Mouse (Mus musculus): ENCODE measurements around the gene Olfr492. TPM values are rescaled to one million over a fixed set of nuclear protein-coding genes. Genes with fewer than 3 reads are reported as not detected.

The Olfr492 gene
- polyA plus RNA-seq (2012; rRNA removed), result not detected in 2 replicates

- TF ChIP-seq POLR2A (IDR thresholded peaks at IDR 0.05; ENCODE audit: low read depth, low read length) (no peak), CTCF (conservative IDR thresholded peaks at IDR 0.05; ENCODE audit: insufficient read depth, insufficient read length, low read depth, low read length) (no peak)
- H3K36me3 ChIP-seq (ENCODE audit: control insufficient read depth, insufficient read depth, low read length), result no peaks in the 10 kb centered on the region
- H3K4me3 ChIP-seq (ENCODE audit: insufficient read depth, low read depth, low read length), result no peak within 1 kb of the TSS
- no peak within 1 kb of the TSS for H3K27ac ChIP-seq (ENCODE audit: insufficient read depth, low read depth, low read length)
- no peak for DNase-seq
- no peaks in the 10 kb centered on the region for H3K27me3 ChIP-seq (replicated peaks; ENCODE audit: control insufficient read depth, insufficient read depth, low read length)
- no peaks in the 10 kb centered on the region for H3K4me1 ChIP-seq (ENCODE audit: control insufficient read depth, insufficient read depth, low read length)
- 82% methylated on average over 2 of the region's 2 CpGs for WGBS
These were observed at the start of gene Olfr492 for GRCm38 (mm10) chr7:108323574-108323973. TSS of gene Olfr492 (minus strand) at chr7:108323674.

- Histone ChIP-seq H3K4me1 (ENCODE audit: control insufficient read depth, insufficient read depth, low read length) (no peaks in the 10 kb centered on the region), H3K27me3 (replicated peaks; ENCODE audit: control insufficient read depth, insufficient read depth, low read length) (no peaks in the 10 kb centered on the region), H3K4me3 (ENCODE audit: insufficient read depth, low read depth, low read length) (no peak within 1 kb of the TSS), H3K27ac (ENCODE audit: insufficient read depth, low read depth, low read length) (no peak within 1 kb of the TSS), H3K36me3 (ENCODE audit: control insufficient read depth, insufficient read depth, low read length) (no peaks in the 10 kb centered on the region)
- WGBS, result 78% methylated on average over 3 of the region's 3 CpGs
- no peak for DNase-seq
- TF ChIP-seq POLR2A (IDR thresholded peaks at IDR 0.05; ENCODE audit: low read depth, low read length) (no peak), CTCF (conservative IDR thresholded peaks at IDR 0.05; ENCODE audit: insufficient read depth, insufficient read length, low read depth, low read length) (no peak)
These were observed 41.6 kb upstream of the Olfr492 start, which contains the start of gene Olfr494 for GRCm38 (mm10) chr7:108365035-108365434. TSS of gene Olfr494 (plus strand) at chr7:108365335.

GRCm38 (mm10) chr7:108346879-108347278 is 23.4 kb upstream of the Olfr492 start, which contains the start of gene Olfr493:
TSS of gene Olfr493 (minus strand) at chr7:108346979.
- no peaks in the 10 kb centered on the region for H3K27me3 ChIP-seq (replicated peaks; ENCODE audit: control insufficient read depth, insufficient read depth, low read length)
- H3K27ac ChIP-seq (ENCODE audit: insufficient read depth, low read depth, low read length), result no peak within 1 kb of the TSS
- DNase-seq, result no peak
- no peak within 1 kb of the TSS for H3K4me3 ChIP-seq (ENCODE audit: insufficient read depth, low read depth, low read length)
- H3K36me3 ChIP-seq (ENCODE audit: control insufficient read depth, insufficient read depth, low read length), result no peaks in the 10 kb centered on the region
- no peaks in the 10 kb centered on the region for H3K4me1 ChIP-seq (ENCODE audit: control insufficient read depth, insufficient read depth, low read length)
- WGBS, result 62% methylated on average over 1 of the region's 1 CpGs
- TF ChIP-seq CTCF (conservative IDR thresholded peaks at IDR 0.05; ENCODE audit: insufficient read depth, insufficient read length, low read depth, low read length) (no peak), POLR2A (IDR thresholded peaks at IDR 0.05; ENCODE audit: low read depth, low read length) (no peak)

- WGBS, result 71% methylated on average over 1 of the region's 1 CpGs
- TF ChIP-seq CTCF (conservative IDR thresholded peaks at IDR 0.05; ENCODE audit: insufficient read depth, insufficient read length, low read depth, low read length), result no peak
- no peak for TF ChIP-seq POLR2A (IDR thresholded peaks at IDR 0.05; ENCODE audit: low read depth, low read length)
- no peaks in the 10 kb centered on the region for H3K27me3 ChIP-seq (replicated peaks; ENCODE audit: control insufficient read depth, insufficient read depth, low read length)
- H3K36me3 ChIP-seq (ENCODE audit: control insufficient read depth, insufficient read depth, low read length), result no peaks in the 10 kb centered on the region
- H3K4me1 ChIP-seq (ENCODE audit: control insufficient read depth, insufficient read depth, low read length), result no peaks in the 10 kb centered on the region
- H3K27ac ChIP-seq (ENCODE audit: insufficient read depth, low read depth, low read length), result no peak within 1 kb of the TSS
- H3K4me3 ChIP-seq (ENCODE audit: insufficient read depth, low read depth, low read length), result no peak within 1 kb of the TSS
- no peak for DNase-seq
These were observed 10.3 kb downstream of the Olfr492 start, which contains the start of gene Olfr491 for GRCm38 (mm10) chr7:108313151-108313550. TSS of gene Olfr491 (plus strand) at chr7:108313451.

GRCm38 (mm10) chr7:108288834-108289233 is 34.6 kb downstream of the Olfr492 start, which contains the start of gene Olfr490:
TSS of gene Olfr490 (minus strand) at chr7:108288934.
- no peaks in the 10 kb centered on the region for H3K27me3 ChIP-seq (replicated peaks; ENCODE audit: control insufficient read depth, insufficient read depth, low read length)
- no peak within 1 kb of the TSS for H3K4me3 ChIP-seq (ENCODE audit: insufficient read depth, low read depth, low read length)
- H3K36me3 ChIP-seq (ENCODE audit: control insufficient read depth, insufficient read depth, low read length), result no peaks in the 10 kb centered on the region
- DNase-seq, result no peak
- H3K4me1 ChIP-seq (ENCODE audit: control insufficient read depth, insufficient read depth, low read length), result no peaks in the 10 kb centered on the region
- H3K27ac ChIP-seq (ENCODE audit: insufficient read depth, low read depth, low read length), result no peak within 1 kb of the TSS
- TF ChIP-seq CTCF (conservative IDR thresholded peaks at IDR 0.05; ENCODE audit: insufficient read depth, insufficient read length, low read depth, low read length) (no peak), POLR2A (IDR thresholded peaks at IDR 0.05; ENCODE audit: low read depth, low read length) (no peak)

Other genes with a start within 250 kb of the Olfr492 start
- not detected in 2 replicates for gene Olfr481, start 243.8 kb downstream of the Olfr492 start, polyA plus RNA-seq (2012; rRNA removed)
- gene Olfr482, start 226.1 kb downstream of the Olfr492 start, polyA plus RNA-seq (2012; rRNA removed), result 0.03 TPM in 1 of 2 replicates, not detected in the other
- not detected in 2 replicates for gene Olfr483, start 222.8 kb downstream of the Olfr492 start, polyA plus RNA-seq (2012; rRNA removed)
- not detected in 2 replicates for gene Olfr484, start 196.2 kb downstream of the Olfr492 start, polyA plus RNA-seq (2012; rRNA removed)
- gene Olfr485, start 163.8 kb downstream of the Olfr492 start, polyA plus RNA-seq (2012; rRNA removed), result not detected in 2 replicates
- gene Olfr486, start 150.9 kb downstream of the Olfr492 start, polyA plus RNA-seq (2012; rRNA removed), result not detected in 2 replicates
- gene Olfr487, start 109.0 kb downstream of the Olfr492 start, polyA plus RNA-seq (2012; rRNA removed), result not detected in 2 replicates
- gene Olfr488, start 65.3 kb downstream of the Olfr492 start, polyA plus RNA-seq (2012; rRNA removed), result not detected in 2 replicates
- gene Olfr490, start 34.7 kb downstream of the Olfr492 start, polyA plus RNA-seq (2012; rRNA removed), result not detected in 2 replicates
- not detected in 2 replicates for gene Olfr491, start 10.2 kb downstream of the Olfr492 start, polyA plus RNA-seq (2012; rRNA removed)
- gene Olfr493, start 23.3 kb upstream of the Olfr492 start, polyA plus RNA-seq (2012; rRNA removed), result not detected in 2 replicates
- gene Olfr494, start 41.7 kb upstream of the Olfr492 start, polyA plus RNA-seq (2012; rRNA removed), result not detected in 2 replicates
- not detected in 2 replicates for gene Olfr495, start 69.5 kb upstream of the Olfr492 start, polyA plus RNA-seq (2012; rRNA removed)
- not detected in 2 replicates for gene Olfr497, start 96.7 kb upstream of the Olfr492 start, polyA plus RNA-seq (2012; rRNA removed)
- not detected in 2 replicates for gene Olfr498, start 141.7 kb upstream of the Olfr492 start, polyA plus RNA-seq (2012; rRNA removed)
- gene Olfr502, start 201.4 kb upstream of the Olfr492 start, polyA plus RNA-seq (2012; rRNA removed), result not detected in 2 replicates
- not detected in 2 replicates for gene Olfr503, start 220.9 kb upstream of the Olfr492 start, polyA plus RNA-seq (2012; rRNA removed)
- gene Olfr504, start 242.1 kb upstream of the Olfr492 start, polyA plus RNA-seq (2012; rRNA removed), result not detected in 2 replicates

Measured in kidney, adult 2 months (tissue).